Mouse (Mus musculus) mouse embryonic stem cell (cell line): Measurements from ENCODE around the gene Clmn.

Source experiments
- in situ Hi-C, 2 experiments: fragments of 300-500 bp; cut with MboI; formaldehyde crosslinking; loops; 1 replicate in 1 of 2; 3 replicates in 1 of 2; pipeline ENCODE4 v1.14.3; 2019 to 2020; ENCODE audit warnings: low sequenced_read_pairs in 2 of 2, low pct_unique_long_range_greater_than_20kb in 1 of 2, mixed read lengths in 1 of 2; ENCODE audit not compliant: unreplicated experiment in 1 of 2

Clmn gene

DNA sequence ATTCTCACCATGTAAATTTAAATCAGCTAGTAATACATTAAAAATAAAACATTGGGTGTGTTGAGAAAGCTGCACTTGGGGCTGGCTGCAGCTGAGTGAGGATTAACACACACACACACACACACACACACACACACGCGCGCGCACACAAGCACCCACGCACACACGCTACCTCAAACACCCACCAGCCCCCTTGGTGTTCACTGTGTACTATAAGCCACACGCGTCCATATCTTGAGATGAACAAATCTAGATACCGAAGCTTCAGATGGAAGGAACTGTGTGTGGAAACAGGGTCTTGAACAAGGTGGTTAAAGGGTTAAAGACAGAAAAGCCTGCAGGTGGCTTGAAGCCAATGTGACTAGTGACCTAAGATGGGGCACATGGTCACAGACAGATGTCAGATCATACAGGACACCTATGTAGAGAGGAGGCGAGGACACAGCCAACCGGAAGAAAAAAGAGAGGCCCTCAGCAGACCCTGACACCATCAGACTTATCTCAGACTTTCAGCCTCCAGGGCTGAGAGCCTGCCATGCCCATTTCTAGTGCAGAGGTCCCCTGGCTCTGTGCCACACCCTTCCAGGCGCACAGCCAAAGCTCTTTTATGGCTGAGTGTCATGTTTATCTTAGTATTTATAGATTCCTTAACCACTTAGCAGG lies 40.5 kb downstream of the Clmn start:
- in situ Hi-C loops = loop anchor here in 1 of 2 experiments (10.0 kb wide), 1 partner anchor 110 kb away; no protein-coding TSS in a partner anchor

- in situ Hi-C loops = loop anchor here in 1 of 2 experiments (10.0 kb wide), 1 partner anchor 111 kb away; no protein-coding TSS in a partner anchor
Observed at GRCm38 (mm10) chr12:104823722-104824121, 41.2 kb downstream of the Clmn start.

GRCm38 (mm10) chr12:104822838-104823599 lies 41.9 kb downstream of the Clmn start:
- in situ Hi-C loops = loop anchor here in 1 of 2 experiments (10.0 kb wide), 1 partner anchor 112 kb away; no protein-coding TSS in a partner anchor

DNA sequence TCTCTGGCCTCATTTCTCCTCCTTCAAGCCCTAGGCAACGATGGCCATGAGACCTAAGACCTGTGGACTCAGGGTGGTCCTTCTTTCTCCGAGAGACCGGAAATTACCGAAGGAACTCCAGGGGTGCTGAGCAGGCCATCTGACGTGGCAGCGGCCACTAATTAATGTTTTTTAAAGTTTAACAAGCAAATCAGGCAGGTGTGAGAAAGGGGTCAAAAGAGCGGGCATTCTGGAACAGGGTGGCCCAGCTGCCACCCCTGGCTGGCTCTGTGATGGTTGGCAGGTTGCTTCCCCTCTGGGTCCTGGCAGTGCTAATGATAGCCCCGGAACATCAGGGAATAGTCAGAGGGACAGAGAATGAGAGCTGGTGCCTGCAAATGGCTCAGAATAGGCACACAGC lies 42.7 kb downstream of the Clmn start:
- in situ Hi-C loops = loop anchor here in 1 of 2 experiments (10.0 kb wide), 1 partner anchor 113 kb away; no protein-coding TSS in a partner anchor

DNA sequence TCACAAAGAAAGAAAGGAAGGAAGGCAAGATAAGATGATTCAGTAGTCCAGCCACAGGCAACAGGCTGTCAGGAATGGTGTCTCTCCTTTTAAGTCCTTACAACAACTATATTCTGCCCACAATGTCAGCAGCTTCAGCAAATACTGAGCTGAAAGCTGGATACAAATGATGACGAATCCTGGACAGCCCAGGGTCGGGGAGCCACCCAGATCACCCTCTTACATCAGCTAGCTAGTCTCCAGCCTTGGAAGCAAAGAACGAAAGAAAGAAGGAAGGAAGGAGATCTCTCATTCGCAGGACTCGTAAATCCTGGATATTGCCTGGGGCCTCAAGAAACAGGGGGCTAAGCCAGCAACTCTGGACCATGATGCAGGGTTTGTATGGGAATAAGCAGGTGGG lies 44.8 kb downstream of the Clmn start:
- in situ Hi-C loops = loop anchor here in 1 of 2 experiments (10.0 kb wide), 1 partner anchor 115 kb away; no protein-coding TSS in a partner anchor

GRCm38 (mm10) chr12:104819050-104819449 lies 45.8 kb downstream of the Clmn start:
- in situ Hi-C loops = no loop called here

GRCm38 (mm10) chr12:104818057-104818456 lies 46.8 kb downstream of the Clmn start:
- in situ Hi-C loops = no loop called here

DNA sequence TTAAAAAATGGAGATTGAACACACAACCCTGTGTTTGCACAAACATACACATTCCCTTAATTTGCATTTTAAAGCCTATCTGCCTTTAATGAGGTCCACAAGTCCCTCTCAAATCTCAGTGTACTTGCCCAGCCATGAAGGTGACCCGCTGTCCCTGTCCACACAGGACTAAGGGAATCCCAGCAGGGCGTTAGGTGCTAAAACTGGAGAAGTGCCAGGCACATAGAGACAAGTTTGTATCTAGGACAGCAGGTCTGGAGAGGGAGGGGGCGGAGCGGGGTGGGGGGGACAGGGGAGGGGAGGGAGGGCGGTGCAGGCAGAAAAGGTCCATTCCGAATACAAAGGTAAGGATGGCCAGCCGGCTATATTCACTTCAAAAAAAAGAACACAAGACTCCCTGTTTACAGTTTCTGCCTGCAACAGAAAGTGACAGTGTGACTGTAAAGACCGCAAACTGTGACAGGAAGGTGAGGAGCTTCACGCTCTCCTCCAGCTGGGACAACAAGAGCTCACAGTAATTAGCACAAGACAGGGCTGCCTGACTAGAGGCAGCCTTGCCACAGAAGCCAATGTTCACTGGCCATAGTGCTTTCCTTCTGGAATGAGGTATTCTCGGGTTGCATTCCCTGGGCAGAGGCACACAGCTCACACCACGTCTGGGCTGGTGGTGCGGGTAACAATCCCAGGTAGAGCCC lies 47.6 kb downstream of the Clmn start:
- in situ Hi-C loops = no loop called here

DNA sequence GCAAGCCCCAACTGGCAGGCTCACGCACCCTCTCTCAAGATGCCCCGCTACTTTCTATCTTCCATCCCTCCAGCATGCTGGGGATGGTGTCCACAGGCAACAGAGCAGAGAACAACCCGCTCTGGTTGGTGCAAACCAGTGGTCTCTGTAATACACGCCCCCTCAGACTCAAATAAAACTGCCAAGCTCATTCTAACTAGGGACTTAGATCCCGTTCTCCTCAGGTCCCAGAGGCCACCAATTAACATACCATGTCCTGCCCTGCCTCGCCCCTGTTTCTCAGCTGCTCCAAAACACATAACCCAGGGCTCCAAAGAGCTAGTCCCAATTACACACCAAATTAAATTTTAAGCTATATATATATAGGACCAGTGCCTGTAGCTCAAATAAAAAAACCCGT lies 50.6 kb downstream of the Clmn start:
- in situ Hi-C loops = no loop called here

DNA sequence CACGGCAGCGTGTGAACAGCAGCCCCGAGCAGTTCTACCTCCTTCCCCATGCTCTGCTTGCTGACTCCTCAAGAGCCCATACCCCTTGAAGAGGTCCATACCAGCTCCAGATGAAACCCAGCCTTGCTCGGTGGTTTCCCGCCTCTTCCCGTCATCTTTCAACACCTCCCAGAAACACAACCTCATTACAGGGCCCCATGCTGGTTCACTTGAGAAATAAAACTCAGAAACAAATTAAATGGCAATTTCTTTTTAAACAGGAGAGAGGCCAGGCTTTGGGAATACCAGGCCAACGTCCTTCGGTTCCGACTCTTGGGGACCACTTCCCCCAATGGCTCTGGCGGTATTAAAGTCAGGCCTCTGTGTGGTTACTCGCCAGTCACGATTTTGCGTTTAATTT lies 51.1 kb downstream of the Clmn start:
- in situ Hi-C loops = no loop called here

DNA sequence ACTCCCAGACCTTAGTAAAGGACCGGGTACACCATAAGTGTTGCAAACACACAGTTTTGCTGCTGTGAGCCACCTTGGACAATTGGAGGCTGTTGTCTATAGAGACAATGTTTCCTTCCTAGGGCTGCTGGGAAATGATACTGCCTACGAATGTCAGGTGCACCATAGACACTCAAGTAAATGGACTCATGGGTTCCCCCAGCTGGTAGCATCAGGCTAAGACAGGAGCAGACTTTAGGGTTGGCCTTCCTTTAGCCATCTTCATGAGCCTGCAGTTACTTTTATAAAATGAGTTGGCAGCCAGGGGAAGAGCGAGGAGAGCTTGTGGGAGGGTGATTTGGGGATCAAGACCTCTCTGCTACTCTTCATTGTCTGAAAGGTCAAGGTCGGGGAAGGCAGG lies 52.2 kb downstream of the Clmn start:
- in situ Hi-C loops = no loop called here

- in situ Hi-C loops = no loop called here
Observed at GRCm38 (mm10) chr12:104810923-104811443, 53.9 kb downstream of the Clmn start.

DNA sequence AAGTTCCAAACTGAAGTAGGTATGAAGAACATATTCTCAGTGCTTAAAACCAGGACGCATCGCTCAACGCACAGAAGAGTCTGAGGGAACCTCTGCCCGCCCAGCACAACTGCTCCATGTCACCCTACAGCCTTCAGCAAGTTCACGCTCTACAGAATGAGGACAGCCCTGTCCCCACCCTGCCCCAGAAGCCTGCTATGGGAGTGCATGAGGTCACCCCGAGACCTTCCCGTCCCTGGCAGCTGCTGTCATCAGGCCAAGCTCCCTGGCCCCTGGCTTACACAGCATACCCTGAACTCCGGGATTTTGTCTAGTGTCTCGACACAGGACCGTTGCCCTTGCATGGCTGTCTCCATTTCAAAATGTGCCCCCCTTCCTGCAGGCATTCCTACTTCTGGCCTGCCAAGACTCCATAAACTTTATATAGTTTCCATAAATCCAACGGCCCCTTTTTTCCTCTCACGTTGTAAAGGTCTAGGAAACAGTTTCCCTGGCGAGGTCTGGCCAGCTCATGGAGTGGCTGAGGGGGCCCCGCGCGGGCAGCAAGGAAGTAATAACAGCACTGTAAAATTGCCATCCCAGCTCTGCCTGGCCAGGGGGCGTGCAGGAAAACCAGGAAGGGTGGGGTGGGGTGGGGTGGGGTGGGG lies 56.3 kb downstream of the Clmn start:
- in situ Hi-C loops = no loop called here

DNA sequence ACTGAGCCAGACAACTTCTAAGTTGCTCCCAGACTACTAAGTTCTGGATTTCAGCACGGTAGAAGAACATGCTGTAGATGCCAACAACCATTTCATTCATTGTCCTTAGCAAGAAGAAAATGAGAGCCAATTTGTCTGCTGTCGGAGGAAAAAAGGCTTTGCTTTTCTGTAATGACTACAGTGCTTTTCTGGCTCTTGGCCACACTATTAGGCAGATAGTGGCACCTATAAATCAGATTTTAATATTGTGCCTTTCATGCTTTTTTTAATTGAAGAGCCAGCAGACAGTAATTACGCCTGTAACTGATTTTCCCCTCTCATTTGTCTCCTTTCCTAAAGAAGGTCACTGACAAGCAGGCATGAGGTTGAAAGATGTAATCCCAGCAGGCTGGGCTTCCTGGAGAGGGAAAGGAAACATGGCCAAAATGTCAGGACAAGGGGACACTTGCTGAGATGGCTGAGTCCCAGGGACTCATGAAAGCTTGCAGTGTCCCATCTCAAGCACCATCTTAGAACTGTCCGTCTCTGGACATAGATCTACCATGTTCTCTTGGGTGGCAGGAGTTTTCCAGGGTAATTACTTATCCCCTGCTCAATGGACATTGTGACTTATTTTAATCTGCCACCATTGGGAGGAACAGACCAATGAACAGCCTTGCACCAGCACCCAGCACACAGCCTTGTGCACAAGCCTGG lies 58.0 kb downstream of the Clmn start:
- in situ Hi-C loops = no loop called here

DNA sequence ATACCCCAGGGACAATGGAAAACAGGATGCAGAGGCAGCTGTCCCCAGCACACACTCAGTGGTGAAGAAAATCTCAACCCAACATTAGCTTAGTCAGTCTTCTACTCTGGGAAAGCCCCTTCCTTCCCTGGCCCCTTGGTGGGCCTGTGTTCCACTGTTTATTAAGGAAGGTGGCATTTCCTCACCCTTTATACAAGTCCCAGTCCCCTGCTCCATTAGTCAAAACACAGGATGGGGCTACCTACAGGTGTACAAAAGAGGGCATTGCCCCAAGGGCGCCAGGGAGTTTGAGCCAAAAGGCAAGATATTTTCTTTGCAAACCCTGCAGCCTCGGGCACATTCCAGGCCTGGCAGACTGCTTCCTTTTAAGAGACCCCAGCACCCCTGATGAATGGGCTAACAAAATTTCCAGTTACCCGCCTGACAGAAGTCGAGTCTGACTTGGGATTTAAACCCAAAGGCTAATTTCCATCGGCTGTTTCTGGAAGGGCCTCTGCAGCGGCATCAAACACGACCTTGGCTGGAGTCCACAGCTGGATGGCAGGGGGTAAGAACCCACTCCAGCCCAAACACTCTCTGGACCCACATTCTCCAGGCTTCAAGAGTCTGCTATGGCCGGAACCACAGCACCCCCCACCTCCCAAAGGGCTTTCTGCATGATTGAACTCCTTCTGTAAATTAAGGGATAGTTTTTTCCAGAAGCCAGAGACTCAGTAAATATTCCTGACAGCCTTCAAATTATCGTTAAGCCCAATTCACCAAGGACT lies 63.2 kb downstream of the Clmn start:
- in situ Hi-C loops = no loop called here

DNA sequence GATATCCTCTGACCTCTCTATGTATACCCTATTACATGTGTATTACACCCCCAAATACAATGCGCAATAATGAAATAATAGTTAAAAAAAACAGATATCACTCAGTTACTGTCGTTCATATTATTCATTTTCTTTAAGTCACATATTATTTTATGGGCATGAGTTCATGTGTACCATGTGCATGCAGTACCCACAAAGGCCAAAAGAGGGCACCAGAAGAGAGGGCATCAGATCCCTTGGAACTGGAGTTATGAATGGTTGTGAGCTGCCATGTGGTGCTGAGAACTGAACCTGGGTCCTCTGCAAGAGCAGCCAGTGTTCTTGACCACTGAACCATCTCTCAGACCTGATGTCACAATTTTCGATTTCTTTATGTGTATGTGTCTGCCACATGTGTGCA lies 65.5 kb downstream of the Clmn start:
- in situ Hi-C loops = no loop called here

DNA sequence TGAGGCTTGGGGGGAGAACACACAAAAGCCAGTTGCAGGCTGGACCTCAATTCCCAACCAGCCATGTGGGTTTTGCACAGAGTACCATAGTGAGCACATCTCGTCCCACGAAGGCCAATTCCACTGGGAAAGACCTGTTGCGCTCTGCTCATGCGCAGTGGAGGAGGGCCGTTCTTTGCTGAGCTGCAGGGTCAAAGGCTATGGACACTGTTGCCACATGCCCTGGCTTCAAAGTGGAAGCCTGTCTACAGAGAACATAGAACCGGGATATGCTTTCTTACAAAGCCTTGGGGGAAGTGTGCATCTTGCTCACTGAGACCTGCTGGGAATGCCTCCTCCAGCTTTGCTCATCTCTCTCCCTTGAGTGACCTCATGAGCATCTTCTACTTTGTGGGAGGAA lies 67.0 kb downstream of the Clmn start:
- in situ Hi-C loops = no loop called here
